Mouse (Mus musculus) intestine, postnatal 0 days (tissue): ENCODE results near the gene Cd3e. TPM values are rescaled to one million over a fixed set of nuclear protein-coding genes. Genes with fewer than 3 reads are reported as not detected.

ENCODE experiments used
- ATAC-seq: fragments of 200-750 bp; cut with Nextera tagmentation; 2 replicates; pipeline ENCODE4 v1.8.0; 2017; ENCODE audit warnings: mild to moderate bottlenecking, moderate TSS enrichment, moderate library complexity
- H3K27ac ChIP-seq: fragments of 300-500 bp; sonication (generic); 2 replicates; pipeline ENCODE4 v1.5.1; 2014; ENCODE audit warnings: mild to moderate bottlenecking, low read depth, low read length, moderate library complexity
- H3K27me3 ChIP-seq: fragments of 300-500 bp; sonication (generic); replicated peaks from 2 replicates; pipeline ENCODE4 v1.6.1; 2014; ENCODE audit warnings: low read length, mixed read lengths; ENCODE audit not compliant: control insufficient read depth, insufficient read depth
- H3K36me3 ChIP-seq: fragments of 300-500 bp; sonication (generic); 2 replicates; pipeline ENCODE4 v1.6.1; 2014; ENCODE audit warnings: mild to moderate bottlenecking, moderate library complexity; ENCODE audit not compliant: control insufficient read depth, insufficient read depth
- H3K4me1 ChIP-seq: fragments of 300-500 bp; sonication (generic); replicated peaks from 2 replicates; pipeline ENCODE4 v1.6.1; 2014; ENCODE audit warnings: antibody characterized with exemption, low read length, mixed read lengths; ENCODE audit not compliant: control insufficient read depth, insufficient read depth
- H3K4me2 ChIP-seq: fragments of 300-500 bp; sonication (generic); replicated peaks from 2 replicates; pipeline ENCODE4 v1.6.1; 2014; ENCODE audit warnings: low read depth, mild to moderate bottlenecking, moderate library complexity
- H3K4me3 ChIP-seq: fragments of 300-500 bp; sonication (generic); 2 replicates; pipeline ENCODE4 v1.5.1; 2014; ENCODE audit warnings: low read depth, low read length
- H3K9ac ChIP-seq: fragments of 300-500 bp; sonication (generic); 2 replicates; pipeline ENCODE4 v1.6.1; 2014; ENCODE audit warnings: mild to moderate bottlenecking, low read depth, low read length
- H3K9me3 ChIP-seq: fragments of 300-500 bp; sonication (generic); 2 replicates; pipeline ENCODE4 v1.6.1; 2016; ENCODE audit warnings: mixed run types; ENCODE audit not compliant: control insufficient read depth
- CTCF ChIP-seq: sonication (generic); IDR thresholded peaks from 2 replicates; pipeline ENCODE4 v1.5.1; 2016; ENCODE audit warnings: low read depth, mild to moderate bottlenecking, control low read depth, antibody characterized with exemption, moderate library complexity
- WGBS: fragments of 180-500 bp; shearing (Covaris S2); extraction: QIAGEN DNeasy Blood & Tissue Kit; methylation state at CpG from one replicate; pipeline ENCODE4 v1.1.7; 2014; 5-methylcytosine and 5-hydroxymethylcytosine counted together
- polyA plus RNA-seq: library from polyadenylated mRNA; unstranded; fragments of >200 nt; fragmentation: Nextera tagmentation; extraction: Ambion mirVana; gene quantifications from 2 replicates; pipeline ENCODE4 v1.2.1, GENCODE M21; 2015

Cd3e gene
- 0.37 and 0.74 TPM in 2 replicates for polyA plus RNA-seq

GRCm38 (mm10) chr9:45009180-45010078, at the start of gene Cd3e:
Gene Cd3e (minus strand): TSS chr9:45009627.
- WGBS: 87% methylated on average over 19 of the region's 19 CpGs
- TF ChIP-seq CTCF: no peak
- H3K4me2 ChIP-seq: no peak within 1 kb of the TSS
- H3K36me3 ChIP-seq: no peaks in the 10 kb centered on the region
- H3K4me1 ChIP-seq: no peaks in the 10 kb centered on the region
- no peak within 1 kb of the TSS for H3K4me3 ChIP-seq
- H3K27me3 ChIP-seq: no peaks in the 10 kb centered on the region
- H3K27ac ChIP-seq: no peak within 1 kb of the TSS
- no peaks in the 10 kb centered on the region for H3K9me3 ChIP-seq
- no peak for ATAC-seq
- no peak within 1 kb of the TSS for H3K9ac ChIP-seq

GRCm38 (mm10) chr9:45058304-45058940, 49.0 kb upstream of the Cd3e start:
- no peak overlapping the region for H3K27ac ChIP-seq
- no peak for ATAC-seq
- TF ChIP-seq CTCF: no peak

GRCm38 (mm10) chr9:45055082-45055713, 45.8 kb upstream of the Cd3e start, which contains the start of gene Mpzl3:
Gene Mpzl3 (plus strand): TSS chr9:45055186.
- H3K36me3 ChIP-seq: no peaks in the 10 kb centered on the region
- ATAC-seq: peak; percentile 87
- peak within 1 kb of the TSS; percentile 86 for H3K27ac ChIP-seq
- H3K4me2 ChIP-seq: peak within 1 kb of the TSS; percentile 72
- H3K9me3 ChIP-seq: no peaks in the 10 kb centered on the region
- peak; percentile 45 for TF ChIP-seq CTCF
- peaks cover 2% of the 10 kb centered on the region; the same call in 1 of the 2 replicates for H3K4me1 ChIP-seq
- peak within 1 kb of the TSS; percentile 52 for H3K4me3 ChIP-seq
- under 1% methylated on average over 33 of the region's 33 CpGs for WGBS
- H3K9ac ChIP-seq: peak within 1 kb of the TSS; percentile 31
- H3K27me3 ChIP-seq: no peaks in the 10 kb centered on the region

More at GRCm38 (mm10) chr9:45058304-45058940, 49.0 kb upstream of the Cd3e start:
- Histone ChIP-seq H3K4me1 (peaks cover 5% of the 10 kb centered on the region; the same call in 1 of the 2 replicates), H3K9me3 (no peaks in the 10 kb centered on the region), H3K27me3 (no peaks in the 10 kb centered on the region), H3K4me3 (no peak overlapping the region), H3K4me2 (no peak overlapping the region), H3K9ac (no peak overlapping the region), H3K36me3 (no peaks in the 10 kb centered on the region)
- WGBS: 42% methylated on average over 5 of the region's 5 CpGs

- no peak for ATAC-seq
- H3K27me3 ChIP-seq: no peaks in the 10 kb centered on the region
- no peak overlapping the region for H3K27ac ChIP-seq
- no peaks in the 10 kb centered on the region for H3K36me3 ChIP-seq
- H3K9ac ChIP-seq: no peak overlapping the region
- no peak overlapping the region for H3K4me2 ChIP-seq
- H3K9me3 ChIP-seq: no peaks in the 10 kb centered on the region
- H3K4me1 ChIP-seq: no peaks in the 10 kb centered on the region
- WGBS: 71% methylated on average over 2 of the region's 2 CpGs
- no peak overlapping the region for H3K4me3 ChIP-seq
- no peak for TF ChIP-seq CTCF
Observed at GRCm38 (mm10) chr9:45050301-45050700, 40.9 kb upstream of the Cd3e start.

- no peak overlapping the region for H3K27ac ChIP-seq
- WGBS: 84% methylated on average over 1 of the region's 1 CpGs
- TF ChIP-seq CTCF: no peak
Observed at GRCm38 (mm10) chr9:45049731-45050130, 40.3 kb upstream of the Cd3e start.

GRCm38 (mm10) chr9:45048511-45048910, 39.1 kb upstream of the Cd3e start:
- Histone ChIP-seq H3K4me3 (no peak overlapping the region), H3K36me3 (no peaks in the 10 kb centered on the region), H3K27me3 (no peaks in the 10 kb centered on the region), H3K4me1 (no peaks in the 10 kb centered on the region), H3K4me2 (no peak overlapping the region), H3K27ac (no peak overlapping the region), H3K9me3 (no peaks in the 10 kb centered on the region), H3K9ac (no peak overlapping the region)
- TF ChIP-seq CTCF: peak; percentile 85
- 21% methylated on average over 4 of the region's 4 CpGs for WGBS
- no peak; the same call in 1 of the 2 replicates for ATAC-seq

More at GRCm38 (mm10) chr9:45049731-45050130, 40.3 kb upstream of the Cd3e start:
- Histone ChIP-seq H3K4me2 (no peak overlapping the region), H3K36me3 (no peaks in the 10 kb centered on the region), H3K4me1 (no peaks in the 10 kb centered on the region), H3K9ac (no peak overlapping the region), H3K9me3 (no peaks in the 10 kb centered on the region), H3K4me3 (no peak overlapping the region), H3K27me3 (no peaks in the 10 kb centered on the region)
- ATAC-seq: no peak
